Mouse (Mus musculus) naive thymus-derived CD4-positive, alpha-beta T cell, adult 2 months (primary cell): ENCODE data around the gene Ankib1.
"Not testable (repeated sequence)": the region's sequence is repeated elsewhere in the genome, so short reads cannot be mapped to it uniquely, and the experiment has no call there.

ENCODE experiments used
- DNase-seq: peaks from one replicate; pipeline ENCODE4 v3.0.0-alpha.2; 2011; ENCODE audit warnings: low read depth

The Ankib1 gene

DNA sequence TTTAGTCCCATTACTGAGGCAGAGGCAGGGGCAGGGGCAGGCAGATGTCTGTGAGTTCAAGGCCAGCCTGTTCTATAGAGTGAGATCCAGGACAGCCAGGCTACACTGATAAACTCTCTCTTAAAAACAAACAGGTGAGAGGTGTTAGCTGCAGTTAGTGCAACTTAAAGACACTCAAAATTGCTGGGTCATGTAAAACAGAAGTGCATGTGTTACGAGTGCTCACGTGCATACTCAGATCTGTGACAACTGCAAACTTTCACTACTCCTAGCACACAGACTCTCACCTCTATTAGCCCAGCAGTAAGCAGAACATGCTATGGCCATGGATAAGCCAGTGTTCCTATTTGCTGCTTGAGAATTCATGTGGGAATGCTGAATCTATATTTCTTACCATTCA lies 79.3 kb downstream of the Ankib1 start:
- DNase-seq = no peak

DNA sequence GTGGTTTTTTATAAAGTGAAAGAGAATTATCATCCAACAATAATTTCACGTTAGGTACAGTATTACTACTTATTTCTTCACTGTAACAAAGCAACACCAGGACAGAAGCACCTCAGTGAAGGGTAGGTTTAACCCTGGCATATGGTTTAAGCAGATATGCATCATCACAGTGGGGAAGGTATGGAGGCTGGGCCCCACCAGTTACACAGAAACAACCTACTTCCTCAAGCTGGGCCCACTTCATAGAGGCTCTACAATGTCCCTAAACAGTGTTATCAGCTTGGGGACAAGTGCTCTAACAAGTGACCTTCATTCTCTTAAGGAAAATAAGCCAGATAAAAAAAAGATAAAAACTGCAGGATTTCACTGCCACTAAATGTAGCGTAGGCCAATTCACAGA lies 79.9 kb downstream of the Ankib1 start:
- DNase-seq = no peak

DNA sequence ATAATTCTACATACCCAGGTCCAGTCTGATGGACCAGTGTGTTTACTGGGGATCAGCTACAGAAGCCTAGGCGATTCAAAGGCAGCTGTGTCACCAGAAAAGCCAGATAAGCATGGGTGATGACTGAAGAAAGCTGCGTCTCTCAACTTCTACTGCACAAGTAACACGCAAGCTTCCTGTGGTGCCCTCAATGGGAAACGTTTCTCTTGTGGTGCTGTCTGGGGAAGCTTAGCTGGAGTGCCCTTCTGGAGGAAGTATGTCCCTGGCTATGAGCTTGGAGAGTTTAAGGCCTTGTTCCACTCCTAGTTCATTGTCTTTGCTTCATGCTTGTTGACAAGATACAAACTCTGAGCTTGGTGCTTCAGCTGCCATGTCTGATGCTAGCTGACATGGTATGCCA lies 83.4 kb downstream of the Ankib1 start:
- no peak for DNase-seq

DNA sequence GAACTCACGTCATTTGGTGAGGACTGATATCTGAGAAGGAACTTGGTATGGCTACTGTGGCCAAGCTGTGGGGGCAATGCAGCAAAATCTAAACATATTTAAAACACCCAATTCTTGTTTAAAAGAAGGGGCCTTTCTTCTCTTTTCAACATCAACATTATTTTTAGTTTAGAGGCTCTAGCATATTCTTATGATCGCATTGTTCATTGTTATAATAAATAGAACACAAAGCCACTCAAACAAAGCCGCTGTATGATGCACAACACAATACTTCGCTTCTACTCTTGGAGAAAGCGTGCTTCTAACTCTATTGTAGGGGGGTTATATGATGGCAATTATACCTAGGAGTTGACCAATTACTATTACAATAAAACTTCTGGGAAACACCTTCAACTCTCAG lies 86.9 kb downstream of the Ankib1 start:
- DNase-seq = no peak

DNA sequence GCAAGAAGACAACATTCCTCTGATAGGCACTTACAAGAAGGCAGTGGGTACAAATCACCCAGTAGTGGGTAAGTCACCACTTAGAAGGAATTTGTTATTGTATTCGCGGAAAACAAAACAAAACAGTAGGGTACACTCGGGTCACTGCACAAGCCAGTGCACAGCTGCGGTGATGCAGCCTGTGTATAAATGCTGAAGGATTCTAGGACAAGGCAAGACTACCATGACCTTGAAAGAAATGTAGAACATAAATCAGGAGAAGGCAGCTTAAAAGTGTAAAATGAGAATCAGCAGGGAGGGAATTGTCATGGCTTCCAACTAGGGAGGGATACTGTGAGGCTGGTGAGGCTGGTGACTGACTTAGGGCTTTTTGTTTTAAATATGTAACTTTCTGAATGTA lies 100.5 kb downstream of the Ankib1 start:
- no peak for DNase-seq

DNA sequence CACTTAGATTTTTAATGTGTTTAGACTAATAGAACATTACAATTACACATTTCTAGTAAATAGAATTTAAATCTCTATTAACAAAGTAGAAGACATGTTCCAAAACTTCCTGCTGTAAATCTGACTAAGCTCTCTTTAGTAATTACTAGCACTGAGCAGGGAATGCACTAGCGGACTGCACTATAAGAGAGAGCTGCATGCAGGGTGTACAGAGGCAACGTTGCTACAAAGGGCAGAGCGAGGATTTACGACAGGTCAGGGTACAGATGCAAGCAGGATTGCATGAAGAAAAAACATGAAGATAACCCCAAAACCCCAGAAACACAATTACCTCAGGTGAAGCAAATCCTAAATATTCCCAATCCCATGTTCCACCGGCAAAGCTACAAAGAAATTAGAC lies 102.7 kb downstream of the Ankib1 start:
- no peak for DNase-seq

DNA sequence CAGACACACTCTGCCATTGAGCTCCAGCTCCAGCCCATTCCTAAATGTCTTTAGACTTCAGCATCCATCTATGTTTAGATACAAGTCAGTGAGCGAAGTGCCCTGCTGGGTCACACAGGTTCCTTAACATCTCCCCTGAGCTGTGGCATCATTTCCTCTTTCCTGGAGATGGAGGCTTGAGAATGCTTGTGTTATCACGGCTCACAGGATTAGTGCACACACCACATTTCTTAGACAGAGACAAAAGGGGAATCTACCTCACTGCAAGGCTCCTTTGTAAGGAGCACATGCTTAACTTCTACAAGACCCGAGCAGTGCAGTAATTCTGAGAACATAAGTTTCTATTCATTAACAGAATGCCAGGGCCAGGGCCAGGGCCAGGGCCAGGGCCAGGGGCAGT lies 106.7 kb downstream of the Ankib1 start:
- no peak for DNase-seq

DNA sequence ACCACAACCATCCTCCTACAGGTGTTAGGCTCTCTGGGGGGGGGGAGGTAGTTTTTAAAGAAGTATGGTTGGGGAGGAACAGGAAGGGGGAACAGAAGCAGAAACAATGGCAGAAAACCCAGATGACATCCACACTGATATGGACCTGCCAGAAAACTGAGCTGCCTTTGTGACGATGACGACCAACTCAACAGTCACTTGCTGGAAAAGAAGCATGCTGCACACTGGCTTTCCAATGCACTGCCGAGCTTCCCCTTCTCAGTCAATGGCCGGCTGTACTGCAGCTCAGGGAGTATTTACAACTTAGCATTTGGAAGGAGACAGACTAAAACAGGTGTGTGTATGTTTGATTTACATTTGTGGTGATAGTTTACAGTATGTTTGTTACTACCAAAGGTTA lies 107.5 kb downstream of the Ankib1 start:
- DNase-seq = no peak

DNA sequence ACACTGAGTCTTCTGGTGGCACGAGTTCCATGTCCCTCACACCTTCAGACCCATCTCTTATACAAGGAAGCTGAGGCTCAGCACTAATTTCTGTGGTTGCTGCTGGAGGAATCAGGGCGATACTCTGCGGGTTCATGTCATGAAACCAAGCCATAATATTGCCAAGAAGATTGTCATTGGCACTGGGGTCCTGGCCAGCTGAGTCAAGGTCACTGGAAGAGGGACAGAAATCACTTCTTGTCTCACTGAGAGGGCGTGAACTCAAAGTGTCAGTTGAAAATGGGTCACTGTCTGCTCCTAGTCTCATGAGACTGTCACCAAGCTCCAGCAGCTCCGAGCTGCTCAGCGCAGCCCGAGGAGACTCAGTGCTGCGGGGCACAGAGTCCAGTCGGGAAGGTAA lies 109.8 kb downstream of the Ankib1 start:
- DNase-seq = no peak

DNA sequence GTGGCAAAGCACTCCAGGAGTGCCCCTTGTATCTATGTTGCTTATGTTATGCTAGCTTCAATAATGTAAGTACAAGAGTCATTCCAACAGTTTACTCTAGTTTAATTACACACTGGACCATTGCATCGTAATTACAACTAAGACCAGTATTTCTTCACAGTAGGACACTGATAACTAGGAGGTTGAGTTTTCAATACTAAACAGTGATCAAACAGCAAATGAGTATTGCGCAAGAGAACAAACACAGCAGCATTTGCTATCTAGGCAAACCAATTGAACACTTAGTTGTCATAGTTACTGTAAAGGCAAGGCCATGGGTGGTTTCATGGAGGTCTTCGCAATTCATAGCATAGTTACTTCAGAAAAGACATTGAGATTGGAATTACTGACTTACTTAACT lies 111.4 kb downstream of the Ankib1 start:
- DNase-seq = no peak

DNA sequence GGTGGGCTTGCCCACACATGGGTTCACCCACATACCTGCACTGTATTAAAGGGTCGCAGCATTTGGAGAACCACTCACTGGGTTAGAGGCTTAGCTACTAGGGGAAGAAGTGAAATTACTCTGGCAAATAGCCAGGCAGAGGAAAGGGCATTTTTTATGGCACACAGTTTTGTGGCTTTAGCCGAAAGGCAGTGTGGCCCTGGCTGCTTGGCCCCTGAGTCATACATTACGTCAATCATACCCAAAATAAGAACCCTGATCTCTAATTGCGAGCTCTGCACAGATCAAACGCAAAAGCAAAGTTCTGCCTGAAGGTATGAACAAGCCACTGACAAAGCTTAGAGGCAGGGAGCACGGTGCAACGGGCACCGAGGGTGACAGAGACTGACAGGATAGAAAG lies 114.4 kb downstream of the Ankib1 start:
- no peak for DNase-seq

DNA sequence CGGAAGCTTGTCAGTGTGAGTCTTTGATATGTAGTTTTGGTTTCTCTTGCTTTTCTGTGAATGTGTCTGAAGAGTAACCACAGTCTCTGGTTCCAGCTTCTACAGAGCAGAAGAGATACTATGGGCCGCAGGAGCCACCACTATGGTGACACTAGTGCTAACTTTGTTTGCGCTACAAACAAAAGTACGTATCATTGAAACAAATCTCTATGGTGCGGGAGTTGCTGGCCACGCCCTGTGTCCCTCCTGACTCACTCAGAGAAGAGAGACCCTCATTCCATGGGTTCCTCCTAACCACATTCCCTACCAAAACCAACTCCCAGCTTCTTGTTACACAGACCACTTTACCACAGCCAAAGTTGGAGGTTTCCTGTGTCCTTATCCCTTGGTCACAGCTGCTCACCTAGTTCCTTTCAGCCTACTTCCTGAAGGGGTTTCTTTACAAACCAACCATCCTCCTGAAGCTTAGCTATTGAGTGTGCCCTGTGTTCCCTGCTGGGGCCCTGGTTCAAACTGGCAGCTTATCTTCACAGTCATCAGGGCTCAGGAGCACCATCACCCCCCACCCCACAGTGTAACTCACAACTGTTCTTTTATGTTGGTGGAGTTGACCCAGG lies 132.7 kb downstream of the Ankib1 start:
- peak; percentile 62 for DNase-seq

DNA sequence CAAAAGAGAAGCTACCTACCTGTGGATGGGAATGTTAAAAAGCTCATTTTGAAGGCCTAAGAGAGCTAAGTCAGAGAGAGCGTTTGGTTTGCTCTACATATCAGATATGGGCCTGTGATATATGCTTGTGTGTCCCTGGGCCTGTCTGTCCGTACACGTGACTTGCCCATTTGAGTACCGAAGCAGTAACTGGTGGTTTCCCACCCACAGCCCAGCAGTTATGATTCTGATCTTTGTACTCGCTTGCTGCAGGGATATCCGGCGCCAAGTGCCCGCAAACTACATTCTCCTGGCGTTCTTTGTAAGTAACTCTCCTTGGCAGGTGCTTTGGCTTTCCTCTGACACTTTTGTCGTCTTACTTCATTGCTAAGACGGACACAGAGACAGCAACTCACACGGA lies 136.1 kb downstream of the Ankib1 start:
- DNase-seq = peak; percentile 58

DNA sequence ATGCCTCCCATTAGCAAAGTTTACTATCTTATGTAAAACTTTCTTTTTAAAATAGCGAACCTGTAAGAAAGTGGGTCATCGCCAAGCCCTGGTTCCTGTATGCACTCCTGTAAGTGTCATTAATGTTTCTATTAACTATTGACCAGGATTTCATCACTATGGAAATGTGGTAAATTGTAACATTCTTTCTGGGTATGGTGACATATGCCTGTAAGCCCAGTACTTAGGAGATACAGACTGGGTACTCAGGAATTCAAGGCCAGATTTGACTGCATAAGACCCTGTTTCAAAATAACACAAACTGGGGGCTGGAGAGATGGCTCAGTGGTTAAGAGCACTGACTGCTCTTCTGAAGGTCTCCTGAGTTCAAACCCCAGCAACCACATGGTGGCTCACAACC lies 137.5 kb downstream of the Ankib1 start:
- no peak for DNase-seq

DNA sequence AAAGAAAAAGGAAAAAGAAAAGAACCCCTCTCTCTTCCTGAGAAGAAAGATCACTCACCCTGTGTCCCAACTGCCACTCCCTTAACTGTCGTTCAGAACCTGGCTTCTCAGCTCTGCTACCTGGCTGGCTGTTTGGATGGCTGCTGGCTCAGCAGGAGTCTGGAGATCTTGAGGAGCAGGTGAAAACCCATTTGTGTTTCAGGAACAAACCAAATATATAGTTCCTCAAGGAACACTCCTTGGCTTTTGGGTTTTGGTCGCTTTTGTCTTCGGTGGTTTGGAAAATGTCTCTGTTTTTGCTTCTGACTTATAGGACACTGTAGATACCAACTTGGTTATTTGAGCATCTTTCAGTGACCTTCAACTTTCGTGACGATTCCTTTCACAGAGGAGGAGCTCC lies 145.6 kb downstream of the Ankib1 start, which contains the start of gene Gatad1:
Gene Gatad1 (minus strand): TSS at position 101 of the 400 bp plus-strand sequence.
- DNase-seq = no peak

DNA sequence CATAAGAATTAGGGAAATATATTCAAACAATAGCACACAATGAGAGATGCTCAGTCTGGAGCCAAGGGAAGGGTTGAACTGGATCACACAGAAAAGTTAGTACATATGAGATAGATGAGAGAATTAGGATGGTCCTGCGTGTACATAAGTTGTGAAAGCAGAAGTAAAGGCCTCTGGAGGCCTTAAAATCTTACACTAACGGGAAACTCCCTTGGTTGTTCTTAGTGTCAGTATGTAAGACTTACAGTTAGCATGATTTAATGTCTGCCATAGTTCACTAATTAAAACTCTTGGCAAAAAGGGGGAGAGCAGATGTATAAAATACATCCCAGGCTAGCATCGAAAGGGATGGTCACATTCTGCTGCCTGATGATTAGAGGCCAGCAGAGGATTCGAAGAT lies 148.9 kb downstream of the Ankib1 start:
- DNase-seq = no peak

DNA sequence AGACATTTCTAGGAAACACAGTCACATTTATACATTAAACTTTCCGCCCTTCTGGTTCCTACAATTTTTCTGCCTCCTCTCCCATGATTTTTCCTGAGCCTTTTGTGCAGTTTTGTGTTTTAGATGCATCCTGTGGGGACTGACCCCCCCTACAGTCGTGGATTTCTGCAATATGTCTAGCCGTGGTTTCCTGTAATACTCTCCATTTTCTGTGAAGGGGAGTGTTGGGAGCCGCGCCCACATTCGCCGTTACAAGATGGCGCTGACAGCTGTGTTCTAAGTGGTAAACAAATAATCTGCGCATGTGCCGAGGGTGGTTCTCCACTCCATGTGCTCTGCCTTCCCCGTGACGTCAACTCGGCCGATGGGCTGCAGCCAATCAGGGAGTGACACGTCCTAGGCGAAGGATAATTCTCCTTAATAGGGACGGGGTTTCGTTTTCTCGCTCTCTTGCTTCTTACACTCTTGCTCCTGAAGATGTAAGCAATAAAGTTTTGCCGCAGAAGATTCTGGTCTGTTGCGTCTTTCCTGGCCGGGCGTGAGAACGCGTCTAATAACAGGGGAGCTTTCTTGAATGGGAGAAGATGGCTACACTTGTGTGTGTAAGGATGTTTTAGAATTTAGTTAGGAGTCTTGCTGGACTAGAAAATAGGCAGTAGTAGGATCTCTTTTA lies 149.7 kb downstream of the Ankib1 start:
- not testable (repeated sequence) for DNase-seq

DNA sequence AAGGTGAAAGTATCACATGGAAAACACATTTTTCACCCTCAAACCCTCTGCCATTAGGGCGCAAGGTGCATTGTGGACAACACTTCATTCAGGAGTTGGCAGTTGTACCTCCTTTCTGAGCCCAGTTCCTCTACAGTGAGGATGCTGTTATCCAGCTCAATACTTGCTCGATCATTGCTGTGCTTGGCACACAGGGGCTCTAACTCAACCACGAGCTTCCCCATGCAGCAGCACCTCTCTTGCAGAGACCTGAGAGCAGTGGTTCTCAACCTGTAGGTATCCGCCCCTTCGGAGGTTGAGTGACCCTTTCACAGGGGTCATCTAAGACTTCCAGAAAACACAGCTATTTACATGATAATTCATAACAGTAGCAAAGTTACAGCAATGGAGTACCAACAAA lies 151.1 kb downstream of the Ankib1 start:
- no peak for DNase-seq

DNA sequence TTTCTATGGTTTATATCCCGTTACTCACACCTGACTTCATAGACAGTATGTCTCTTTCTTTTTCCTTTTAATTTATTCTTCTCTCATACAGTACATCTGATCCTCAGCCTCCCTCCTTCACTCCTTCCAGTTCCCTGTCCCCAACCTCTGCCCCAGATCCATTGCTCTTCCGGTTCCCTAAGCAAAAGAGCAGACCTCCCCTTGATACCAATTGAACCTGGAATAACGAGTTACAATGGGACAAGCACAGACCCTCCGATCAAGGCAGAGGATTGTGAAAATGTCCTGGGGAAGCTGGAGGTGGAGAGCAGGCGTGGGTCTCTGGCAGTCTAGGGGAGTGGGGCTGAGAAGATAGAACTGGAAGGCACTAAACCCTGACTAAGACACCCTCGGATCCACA lies 151.8 kb downstream of the Ankib1 start, which contains the start of gene Tmbim7:
Gene Tmbim7 (plus strand): TSS at position 301 of the 400 bp plus-strand sequence.
- DNase-seq = no peak

DNA sequence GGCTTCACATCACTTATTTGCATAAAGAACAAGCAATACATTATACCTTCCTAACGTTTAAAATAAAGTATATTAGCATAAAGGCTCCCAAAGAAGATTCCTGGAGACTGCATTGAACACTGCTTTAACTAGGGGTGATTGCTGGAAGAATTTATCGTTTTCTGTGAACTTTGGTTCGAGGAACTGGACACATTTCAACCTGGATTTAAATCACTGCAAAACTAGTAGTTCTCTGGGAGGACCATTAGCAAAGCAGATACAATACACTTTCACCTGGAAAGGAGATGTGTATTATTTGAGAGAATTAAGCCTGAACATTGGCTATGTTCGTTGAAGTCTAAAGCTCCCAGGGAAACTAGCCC lies 153.9 kb downstream of the Ankib1 start:
- no peak for DNase-seq

DNA sequence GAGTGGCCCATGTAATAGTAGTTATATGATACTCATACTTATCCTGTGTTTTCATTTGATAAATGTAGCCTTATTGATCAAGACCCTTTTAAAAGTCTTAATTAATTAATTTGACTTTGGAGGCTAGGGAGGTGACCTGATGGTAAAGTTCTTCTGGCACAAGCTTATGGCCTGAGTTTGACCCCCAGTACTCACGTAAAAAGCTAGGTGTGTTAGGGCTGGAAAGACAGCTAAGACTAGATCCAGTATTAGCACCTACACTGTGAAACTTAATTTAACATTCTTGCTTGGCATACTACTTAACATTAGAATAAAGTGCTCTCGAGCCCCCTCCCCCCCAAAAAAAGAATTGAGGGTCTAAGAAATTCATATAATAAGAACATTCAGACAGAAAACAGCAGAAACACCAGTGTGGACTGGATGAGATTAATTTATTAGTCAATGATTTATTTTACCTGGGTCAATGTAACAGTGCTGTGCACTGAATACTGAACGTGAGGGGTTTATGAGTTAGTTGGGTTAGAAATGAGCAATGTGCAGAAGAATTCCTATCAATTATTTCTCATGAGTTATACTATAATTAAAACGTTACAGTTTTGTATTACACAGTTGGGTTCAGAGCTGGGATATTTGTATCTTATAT lies 154.4 kb downstream of the Ankib1 start:
- DNase-seq = peak; percentile 39

DNA sequence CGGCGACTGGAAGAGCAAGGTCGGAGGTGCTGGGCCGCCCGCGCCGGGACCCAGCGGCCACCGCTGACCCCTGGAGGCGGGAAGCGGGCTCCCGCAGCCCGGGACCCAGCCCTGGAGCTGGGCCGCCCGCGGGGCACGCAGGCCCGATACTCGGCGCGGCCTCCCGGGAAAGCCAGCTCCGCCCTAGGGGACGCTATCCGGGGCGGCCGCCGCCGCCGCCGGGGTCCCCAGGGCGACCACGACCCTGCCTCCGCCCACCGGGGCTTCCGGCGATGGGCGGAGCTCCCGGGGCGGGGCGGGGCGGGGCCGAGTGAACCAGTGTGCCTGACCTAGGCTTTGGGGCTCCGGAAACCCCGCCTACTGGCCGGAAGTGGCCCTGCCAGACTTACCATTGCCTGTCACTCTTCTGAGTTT lies 155.0 kb downstream of the Ankib1 start:
- peak; percentile 91 for DNase-seq

DNA sequence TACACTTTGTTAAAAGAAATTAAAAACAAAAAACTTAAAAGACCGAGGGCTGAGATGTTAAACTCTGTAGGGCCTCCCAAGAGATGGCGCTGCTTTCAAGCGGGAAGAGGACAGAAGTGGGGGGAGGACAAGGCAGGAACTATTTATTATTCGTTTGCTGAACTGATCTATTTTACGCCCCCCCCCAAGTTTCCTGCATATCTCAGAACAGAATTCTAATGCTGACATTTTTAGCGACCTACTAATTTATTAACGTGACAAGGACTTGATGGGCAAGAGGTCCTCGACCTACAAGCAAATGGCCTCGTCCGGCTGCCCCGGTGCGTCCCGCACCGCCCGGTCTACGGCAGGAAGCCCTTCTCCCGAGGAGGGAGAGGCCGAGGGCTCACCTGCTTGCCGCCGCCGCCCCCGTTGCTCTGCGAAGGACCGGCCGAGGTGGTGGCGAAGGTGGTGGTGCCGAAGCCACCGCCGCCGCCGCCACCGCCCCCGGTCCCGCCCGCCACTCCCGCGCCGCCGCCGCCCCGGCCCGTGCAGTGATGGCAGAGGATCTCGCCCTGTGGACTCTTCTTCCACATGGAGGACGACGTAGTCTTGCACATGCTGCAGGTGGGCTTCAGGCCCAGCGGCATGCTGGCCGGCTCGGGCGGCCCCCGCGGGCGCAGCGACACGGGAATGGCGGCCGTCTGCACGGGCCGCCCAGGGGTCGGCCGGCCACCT lies 155.6 kb downstream of the Ankib1 start:
- peak; percentile 77 for DNase-seq
